Mouse (Mus musculus) thymus, adult 2 months (tissue): ENCODE measurements around the gene S100a8.

Experiments used
- CTCF ChIP-seq: fragments of 200-500 bp; IDR thresholded peaks from 2 replicates; pipeline ENCODE4 v1.5.1; 2012; ENCODE audit warnings: mild to moderate bottlenecking, control low read depth, low read length, moderate library complexity, borderline replicate concordance; ENCODE audit not compliant: control insufficient read depth, poor library complexity, insufficient read depth; ENCODE audit errors: extremely low read depth
- POLR2A ChIP-seq: fragments of 200-500 bp; IDR thresholded peaks from 2 replicates; pipeline ENCODE4 v1.6.1; 2012; ENCODE audit warnings: mild to moderate bottlenecking, low read length, control low read depth, moderate library complexity; ENCODE audit not compliant: control insufficient read depth, poor library complexity, insufficient read depth; ENCODE audit errors: extremely low read depth

DNA sequence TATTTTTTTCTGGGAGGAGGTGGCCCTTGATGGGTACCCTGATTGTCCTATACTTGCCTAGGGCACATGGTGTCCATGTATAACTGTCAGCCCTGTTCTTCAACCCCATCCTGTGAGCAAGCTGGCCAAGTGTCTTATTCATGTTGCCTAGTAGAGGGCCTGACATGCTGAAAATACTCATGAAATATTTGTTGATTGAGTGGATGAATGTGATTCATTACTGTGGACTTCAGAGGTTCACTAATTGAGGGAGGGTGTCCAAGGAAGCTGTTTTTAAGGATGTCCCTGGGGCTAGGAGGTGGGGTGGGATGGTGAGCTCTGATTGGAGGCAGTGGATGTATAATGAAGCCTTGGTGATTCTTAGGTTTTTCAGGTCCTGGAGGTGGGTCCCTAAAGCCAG lies 15.1 kb upstream of the S100a8 start, which contains the start of gene S100a7a:
- TF ChIP-seq CTCF (no peak), POLR2A (no peak)
